Mouse (Mus musculus) lung, adult 2 months (tissue): ENCODE measurements around the gene Sar1a. TPM values are rescaled to one million over a fixed set of nuclear protein-coding genes. Genes with fewer than 3 reads are reported as not detected.

Source experiments
- DNase-seq: peaks from one replicate; pipeline ENCODE4 v3.0.0; 2022
- H3K4me1 ChIP-seq: fragments of 200-500 bp; 2 replicates; pipeline ENCODE4 v1.6.1; 2011; ENCODE audit warnings: low read length; ENCODE audit not compliant: control insufficient read depth, insufficient read depth
- H3K4me3 ChIP-seq: fragments of 200-500 bp; replicated peaks from 2 replicates; pipeline ENCODE3; 2011; ENCODE audit warnings: low read depth, mild to moderate bottlenecking, control low read depth, low read length; ENCODE audit errors: extremely low read depth
- CTCF ChIP-seq: fragments of 200-500 bp; IDR thresholded peaks from 2 replicates; pipeline ENCODE4 v1.5.1; 2011; ENCODE audit warnings: mild to moderate bottlenecking, low read length, control low read depth; ENCODE audit not compliant: insufficient read depth
- POLR2A ChIP-seq: fragments of 200-500 bp; IDR thresholded peaks from 2 replicates; pipeline ENCODE4 v1.6.1; 2011; ENCODE audit warnings: low read depth, mild to moderate bottlenecking, control low read depth, low read length, borderline replicate concordance; ENCODE audit errors: extremely low read depth
- WGBS: fragments of 180-500 bp; shearing (Covaris S2); methylation state at CpG from one replicate; pipeline ENCODE4 v1.1.7; 2018; 5-methylcytosine and 5-hydroxymethylcytosine counted together
- polyA plus RNA-seq: library from polyadenylated mRNA; depleted of rRNA; stranded (reverse); fragments of >200 nt; gene quantifications from 2 replicates; pipeline ENCODE4 v1.2.3, GENCODE M21; 2012

Gene Sar1a
- polyA plus RNA-seq, 1 experiment = 79.6 TPM

DNA sequence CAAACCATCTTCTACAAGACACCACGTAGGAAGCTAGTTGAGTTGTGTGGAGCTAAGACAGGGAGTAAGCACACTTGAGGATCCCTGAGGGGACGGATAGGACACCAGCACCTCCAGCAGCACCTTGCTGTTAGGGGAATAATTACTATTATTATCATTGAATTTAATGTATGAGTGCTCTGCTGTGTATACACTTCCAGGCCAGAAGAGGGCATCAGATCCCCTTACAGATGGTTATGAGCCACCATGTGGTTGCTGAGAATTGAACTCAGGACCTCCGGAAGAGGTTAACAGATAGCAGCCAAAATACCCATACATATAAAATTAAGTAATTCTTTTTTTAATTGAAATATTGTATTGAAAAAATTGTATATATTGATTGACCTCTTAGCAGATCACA is 9.3 kb upstream of the Sar1a start:
- Histone ChIP-seq H3K4me3 (no peak overlapping the region), H3K4me1 (no peaks in the 10 kb centered on the region)
- TF ChIP-seq CTCF (no peak), POLR2A (no peak)
- DNase-seq = no peak
- WGBS = 98% methylated on average over 3 of the region's 3 CpGs

DNA sequence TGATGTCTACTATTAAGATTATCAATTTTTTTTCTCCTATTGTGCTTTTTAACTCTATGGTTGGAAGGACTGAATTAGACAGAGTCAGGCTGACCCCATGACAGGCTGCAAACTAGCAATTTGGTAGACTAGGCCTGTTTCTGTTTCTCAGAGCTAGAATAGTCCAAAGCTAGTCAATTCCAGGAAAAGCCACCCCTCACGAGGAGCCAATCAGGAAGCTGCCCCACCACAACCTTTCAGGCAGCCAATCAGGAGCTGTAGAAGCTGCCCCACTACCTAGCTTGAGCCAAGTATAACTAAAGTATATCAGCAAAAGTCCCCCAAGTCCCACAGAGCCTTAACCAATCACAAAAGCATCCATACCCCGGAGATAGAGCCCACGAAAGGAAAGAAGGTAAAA is 4.2 kb upstream of the Sar1a start:
- Histone ChIP-seq H3K4me1 (peaks cover 2% of the 10 kb centered on the region), H3K4me3 (no peak overlapping the region)
- 64% methylated on average over 3 of the region's 3 CpGs for WGBS
- DNase-seq = no peak
- TF ChIP-seq POLR2A (no peak), CTCF (no peak)

DNA sequence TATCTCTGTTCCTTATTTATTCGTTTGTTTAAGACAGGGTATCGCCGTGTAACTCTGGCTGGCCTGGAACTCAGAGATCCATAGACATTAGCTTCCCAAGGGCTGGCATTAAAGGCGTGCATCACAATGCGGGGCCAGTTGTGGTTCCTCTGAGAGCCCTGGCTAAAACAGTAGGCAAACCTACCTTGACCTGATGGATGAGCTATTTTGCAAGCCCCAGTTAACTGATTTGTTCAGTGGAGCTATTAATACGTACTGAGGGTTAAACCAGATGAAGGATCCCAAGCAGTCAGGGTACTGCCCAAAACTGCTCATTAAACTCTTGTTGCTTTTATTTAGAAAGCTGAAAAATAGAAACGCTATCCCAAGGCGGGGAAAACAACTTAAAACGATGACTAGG is 554 bp upstream of the Sar1a start:
- Histone ChIP-seq H3K4me3 (peak overlapping the region; percentile 94), H3K4me1 (peaks cover 9% of the 10 kb centered on the region)
- no peak for DNase-seq
- 37% methylated on average over 9 of the region's 9 CpGs for WGBS
- TF ChIP-seq POLR2A (no peak), CTCF (no peak)

DNA sequence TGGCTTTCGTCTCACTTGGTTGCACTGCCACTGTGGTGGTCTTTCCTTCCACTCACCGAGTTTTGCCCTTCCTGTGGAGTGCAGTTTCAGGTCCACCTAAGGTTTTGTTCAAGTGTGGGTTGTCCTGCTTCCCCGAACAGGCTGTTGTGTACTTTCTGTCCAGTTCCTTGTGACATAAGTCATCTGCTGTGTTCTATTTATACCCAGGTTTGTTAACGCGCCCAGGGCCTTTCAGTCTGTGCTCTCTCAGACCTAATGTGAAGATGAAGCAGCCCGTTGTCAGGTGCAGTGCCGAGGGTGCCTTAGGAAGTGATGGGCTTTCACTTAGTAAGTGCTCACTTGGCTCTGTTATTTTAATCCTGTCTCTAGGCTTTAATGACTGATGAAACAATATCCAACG is 9.3 kb downstream of the Sar1a start:
- no peak overlapping the region for H3K4me3 ChIP-seq
- 79% methylated on average over 8 of the region's 8 CpGs for WGBS
- H3K4me1 ChIP-seq = no peaks in the 10 kb centered on the region
- DNase-seq = no peak
- TF ChIP-seq POLR2A = no peak
- no peak for TF ChIP-seq CTCF

DNA sequence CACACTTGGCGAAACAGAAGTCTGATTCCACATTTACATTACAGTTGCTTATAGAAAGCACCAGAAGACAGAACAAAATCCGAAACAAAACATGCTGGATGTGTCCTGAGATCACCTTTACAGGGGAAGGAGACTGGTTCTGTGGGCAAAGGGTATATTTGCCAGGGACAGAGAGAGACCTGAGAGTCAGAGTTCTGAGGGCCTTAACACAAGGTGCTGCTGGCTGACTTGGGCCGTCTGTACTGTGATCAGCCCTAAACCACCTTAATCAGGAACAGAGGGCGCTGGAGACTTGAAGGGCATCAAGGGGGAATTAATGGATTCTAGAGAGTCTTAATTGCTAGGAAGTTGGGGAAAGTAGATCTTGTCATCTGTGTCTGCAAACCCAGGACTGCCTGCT is 13.5 kb downstream of the Sar1a start:
- WGBS = 75% methylated on average over 4 of the region's 4 CpGs
- peaks cover 9% of the 10 kb centered on the region for H3K4me1 ChIP-seq
- no peak for TF ChIP-seq POLR2A
- TF ChIP-seq CTCF = no peak
- no peak for DNase-seq
- no peak overlapping the region for H3K4me3 ChIP-seq

DNA sequence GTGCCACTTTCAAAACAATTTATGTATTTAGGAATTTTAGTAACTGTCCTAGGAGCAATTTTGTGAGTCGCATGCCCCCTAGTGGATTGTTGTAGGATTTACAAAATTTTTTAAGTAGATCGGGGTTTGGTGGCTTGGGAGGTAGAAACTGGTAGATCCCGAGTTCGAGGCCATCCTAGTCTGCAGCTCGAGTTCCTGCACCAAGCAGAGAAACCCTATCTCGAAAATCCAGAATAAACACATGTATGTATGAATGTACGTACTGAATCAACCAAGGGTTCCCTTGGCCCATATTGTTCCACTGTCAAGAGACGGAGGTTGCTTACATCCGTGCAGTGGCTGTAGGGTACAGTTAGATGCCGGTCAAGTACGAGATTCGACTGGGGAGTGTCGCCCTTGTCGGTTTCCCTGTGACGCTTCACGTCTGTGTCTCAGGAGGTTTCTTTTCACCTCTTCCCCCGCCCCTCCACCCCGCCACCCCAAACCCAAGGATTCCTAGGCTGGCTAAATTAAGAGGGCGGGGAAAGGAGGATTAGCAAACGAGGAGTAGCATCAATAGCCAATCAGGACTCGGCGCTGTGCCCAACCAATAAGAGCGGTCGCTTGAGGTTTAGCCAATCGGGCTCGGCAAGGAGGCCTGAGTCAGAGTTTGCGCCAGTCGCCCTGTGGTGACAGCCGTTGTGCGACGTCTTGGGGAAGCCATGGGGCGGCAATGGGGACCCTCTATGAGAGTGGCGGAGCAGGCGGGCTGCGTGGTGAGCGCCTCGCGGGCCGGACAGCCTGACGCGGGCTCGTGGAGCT is 15.0 kb downstream of the Sar1a start, which contains the start of gene Tysnd1:
Gene Tysnd1, plus strand, starts transcription at position 645 of the 801 bp plus-strand sequence.
- under 1% methylated on average over 42 of the region's 42 CpGs for WGBS
- TF ChIP-seq POLR2A (peak; percentile 78; the same call in 1 of the 2 replicates), CTCF (no peak)
- peak; percentile 92 for DNase-seq
- peaks cover 9% of the 10 kb centered on the region for H3K4me1 ChIP-seq
- peak within 1 kb of the TSS; percentile 92 for H3K4me3 ChIP-seq

DNA sequence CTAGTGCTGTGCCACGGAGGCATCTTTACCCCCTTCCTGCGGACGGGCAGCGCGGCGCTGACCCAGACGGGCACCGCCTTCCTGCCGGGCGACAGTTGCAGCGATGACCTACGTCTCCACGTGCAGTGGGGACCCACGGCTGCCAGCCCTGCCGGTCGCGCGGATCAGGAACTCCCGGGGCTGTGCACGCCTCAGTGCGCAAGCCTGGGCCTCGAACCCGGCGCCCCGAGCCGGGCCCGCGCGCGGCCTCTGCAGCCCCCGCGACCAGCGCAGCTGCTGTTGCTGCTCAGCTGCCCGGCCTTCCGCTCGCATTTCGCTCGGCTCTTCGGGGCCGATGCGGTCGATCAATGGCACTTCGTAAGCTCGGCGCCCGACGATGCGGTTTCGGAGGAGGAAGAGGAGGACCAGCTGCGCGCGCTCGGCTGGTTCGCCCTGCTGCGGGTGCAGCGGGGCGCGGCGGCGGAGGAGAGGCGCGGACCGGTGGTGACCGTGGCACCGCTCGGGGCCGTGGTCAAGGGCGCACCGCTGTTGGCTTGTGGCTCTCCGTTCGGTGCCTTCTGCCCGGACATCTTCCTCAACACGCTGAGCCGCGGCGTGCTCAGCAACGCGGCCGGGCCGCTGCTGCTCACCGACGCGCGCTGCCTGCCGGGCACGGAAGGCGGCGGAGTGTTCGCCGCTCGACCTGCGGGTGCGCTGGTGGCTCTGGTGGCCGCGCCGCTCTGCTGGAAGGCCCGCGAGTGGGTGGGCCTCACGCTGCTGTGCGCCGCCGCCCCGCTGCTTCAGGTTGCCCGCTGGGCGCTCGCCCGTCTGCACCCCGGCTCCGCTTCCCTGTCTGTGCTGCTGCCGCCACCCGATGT is 15.8 kb downstream of the Sar1a start:
- WGBS = 1% methylated on average over 111 of the region's 111 CpGs
- DNase-seq = peak; percentile 29
- TF ChIP-seq CTCF (no peak), POLR2A (no peak)

DNA sequence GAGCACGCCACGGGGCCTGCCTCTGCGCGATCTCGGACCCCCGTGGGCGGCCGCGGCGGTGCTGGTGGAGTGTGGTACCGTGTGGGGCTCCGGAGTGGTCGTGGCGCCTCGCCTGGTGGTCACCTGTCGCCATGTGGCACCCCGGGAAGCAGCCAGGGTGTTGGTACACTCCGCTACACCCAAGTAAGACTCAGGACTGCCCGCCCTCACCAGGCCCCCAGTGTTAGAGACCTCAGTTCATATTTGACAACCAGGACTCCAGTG is 16.4 kb downstream of the Sar1a start:
- peak overlapping the region; percentile 92 for H3K4me3 ChIP-seq
- TF ChIP-seq CTCF = no peak
- TF ChIP-seq POLR2A = no peak
- WGBS = 14% methylated on average over 19 of the region's 19 CpGs
- peaks cover 9% of the 10 kb centered on the region for H3K4me1 ChIP-seq
- DNase-seq = no peak

More for the DNA sequence above, 15.8 kb downstream of the Sar1a start:
- peaks cover 9% of the 10 kb centered on the region for H3K4me1 ChIP-seq
- H3K4me3 ChIP-seq = peak overlapping the region; percentile 92

DNA sequence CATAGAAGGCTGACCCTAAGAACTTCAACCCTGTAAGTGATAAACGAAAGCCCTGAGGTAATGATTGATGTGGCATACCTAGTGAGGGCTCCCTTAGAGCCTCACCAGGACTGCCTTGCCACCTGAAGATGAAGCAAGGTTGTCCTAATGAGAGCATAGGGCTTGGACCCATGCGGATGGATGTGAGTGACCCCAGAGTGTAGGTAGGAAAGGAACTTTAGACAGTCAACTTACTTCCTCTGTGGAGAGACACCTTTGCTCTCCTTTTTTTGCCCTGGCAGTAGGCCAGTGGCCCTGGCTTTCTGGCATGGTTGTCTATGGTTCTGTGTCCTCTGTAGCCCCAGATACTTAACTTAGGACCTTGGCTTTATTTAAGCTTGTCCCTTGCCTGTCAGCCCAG is 16.9 kb downstream of the Sar1a start:
- 76% methylated on average over 2 of the region's 2 CpGs for WGBS
- no peak overlapping the region for H3K4me3 ChIP-seq
- H3K4me1 ChIP-seq = peaks cover 9% of the 10 kb centered on the region
- TF ChIP-seq POLR2A = no peak
- TF ChIP-seq CTCF = no peak
- no peak for DNase-seq
